Mouse (Mus musculus) monocyte, adult 5-6 weeks (primary cell): ENCODE data around the gene Nptx2. TPM values are rescaled to one million over a fixed set of nuclear protein-coding genes. Genes with fewer than 3 reads are reported as not detected.

Experiments used
- ATAC-seq: fragments of 153-309, 156-312 bp; replicated peaks from 2 replicates; pipeline ENCODE4 v1.8.0; 2017; ENCODE audit warnings: mild to moderate bottlenecking; ENCODE audit not compliant: low TSS enrichment, insufficient number of reproducible peaks, severe bottlenecking, poor library complexity, low FRiP score
- total RNA-seq: library from RNA; stranded (forward); fragments of 200-1000, 200-491, 200-594 nt; gene quantifications from 3 replicates; pipeline ENCODE4 v1.2.3, GENCODE M21; 2017

Gene Nptx2
- not detected in 3 replicates for total RNA-seq

GRCm38 (mm10) chr5:144545653-144546422 lies at the start of gene Nptx2:
Nptx2 (plus strand) TSS chr5:144545902.
- no peak for ATAC-seq

DNA sequence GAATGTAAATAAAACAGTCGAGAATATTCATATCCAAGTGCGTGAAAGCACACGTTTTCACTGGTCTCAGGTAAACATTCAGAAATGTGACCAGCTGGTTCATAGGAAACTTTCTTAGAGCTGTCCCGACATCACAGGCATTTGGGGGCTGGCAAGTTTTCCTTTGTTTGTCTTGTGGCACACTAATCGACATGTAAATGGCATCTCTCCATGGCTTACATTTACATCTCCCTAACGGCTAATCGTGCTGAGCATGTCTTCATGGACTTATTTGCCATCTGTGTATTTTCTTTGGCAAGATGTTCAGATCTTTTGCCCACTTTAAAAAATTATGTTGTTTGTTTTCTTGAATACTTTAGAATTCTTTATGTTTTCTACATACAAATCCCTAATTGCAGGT lies 49.2 kb upstream of the Nptx2 start:
- ATAC-seq, result no peak

GRCm38 (mm10) chr5:144504239-144504638 lies 41.5 kb upstream of the Nptx2 start:
- no peak for ATAC-seq

- ATAC-seq, result no peak
Measured at GRCm38 (mm10) chr5:144505731-144506130, 40.0 kb upstream of the Nptx2 start.

DNA sequence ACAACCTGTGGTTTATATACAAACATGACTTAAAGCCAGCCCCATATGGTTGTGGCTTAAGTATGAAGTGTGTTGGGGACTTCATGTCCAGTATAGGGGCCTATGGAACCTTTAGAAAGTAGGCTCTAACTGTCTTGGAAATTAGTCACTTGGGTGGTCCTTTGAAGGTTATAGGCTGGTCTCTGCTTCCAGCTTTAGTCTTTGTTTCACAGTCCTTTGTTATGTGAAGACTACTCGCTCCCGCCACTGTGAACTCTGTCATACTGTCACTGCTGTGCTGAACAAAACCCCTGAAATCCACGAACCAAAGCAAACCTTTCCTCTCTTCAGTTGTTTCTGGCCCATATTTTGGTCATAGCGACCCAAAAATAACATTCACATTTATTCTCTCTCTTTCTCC lies 39.5 kb upstream of the Nptx2 start:
- no peak for ATAC-seq

DNA sequence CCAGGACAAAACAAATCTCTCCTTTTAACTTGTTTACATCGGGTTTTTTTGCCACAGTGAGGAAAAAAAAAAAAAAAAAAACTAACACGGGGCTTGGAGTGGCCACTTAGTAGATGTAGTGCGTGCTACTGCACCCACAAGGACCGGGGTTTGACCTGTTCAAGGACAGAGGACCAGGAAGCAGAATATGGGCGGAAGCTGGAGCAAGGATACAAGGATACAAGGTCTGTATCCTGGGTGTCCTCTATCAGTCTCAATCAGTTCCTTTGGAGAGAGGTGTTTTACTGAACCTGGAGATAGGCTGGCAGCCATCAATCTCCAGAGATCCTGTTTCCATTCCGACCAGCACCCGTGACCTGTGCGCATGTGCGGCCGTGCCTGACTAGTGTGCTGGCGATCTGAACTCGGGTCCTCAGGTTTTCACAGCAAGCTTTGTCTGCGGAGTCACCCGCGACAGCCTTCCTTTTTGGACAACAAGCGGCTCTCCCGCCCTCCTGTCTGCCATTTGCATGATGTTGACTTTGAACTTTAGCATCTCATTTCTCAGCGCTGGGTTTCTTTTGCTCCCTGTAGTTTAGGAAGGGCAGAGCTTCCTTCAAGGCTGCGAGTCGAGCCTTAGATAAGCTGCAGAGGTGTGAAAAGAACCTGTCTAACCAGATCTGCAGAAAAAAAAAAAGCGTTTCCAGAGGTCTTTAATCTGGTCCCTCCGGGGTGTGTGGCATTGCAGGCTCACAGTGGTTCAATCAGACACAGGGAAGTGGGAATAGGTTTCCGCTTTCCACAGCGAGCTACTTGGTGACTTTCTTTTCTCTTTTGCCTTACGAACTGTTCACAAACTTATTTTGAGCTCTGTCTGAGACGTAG lies 38.8 kb upstream of the Nptx2 start:
- ATAC-seq, result no peak

GRCm38 (mm10) chr5:144509431-144509830 lies 36.3 kb upstream of the Nptx2 start:
- no peak for ATAC-seq

GRCm38 (mm10) chr5:144514738-144515137 lies 31.0 kb upstream of the Nptx2 start:
- no peak for ATAC-seq

GRCm38 (mm10) chr5:144515241-144515640 lies 30.5 kb upstream of the Nptx2 start:
- no peak for ATAC-seq

GRCm38 (mm10) chr5:144520096-144520495 lies 25.6 kb upstream of the Nptx2 start:
- ATAC-seq, result no peak

DNA sequence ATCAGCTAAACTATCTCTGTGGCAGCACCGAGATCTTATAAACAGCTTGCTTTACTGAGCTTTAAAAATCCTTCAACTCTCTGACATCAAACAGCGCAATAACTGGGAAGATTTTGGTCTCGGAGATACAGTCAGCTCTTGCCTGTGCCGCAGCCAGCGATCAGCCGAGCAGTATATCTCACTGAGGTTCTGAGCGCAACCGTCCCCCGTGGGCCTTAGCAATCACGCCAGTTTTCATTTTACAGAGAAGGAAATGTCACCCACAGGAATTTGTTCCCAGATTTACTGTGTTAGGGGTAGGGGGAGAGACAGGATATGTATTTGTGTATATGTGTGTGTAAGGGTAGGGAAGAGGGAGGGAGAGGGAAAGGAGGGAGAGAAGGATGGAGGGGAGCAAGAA lies 20.9 kb upstream of the Nptx2 start:
- no peak for ATAC-seq

DNA sequence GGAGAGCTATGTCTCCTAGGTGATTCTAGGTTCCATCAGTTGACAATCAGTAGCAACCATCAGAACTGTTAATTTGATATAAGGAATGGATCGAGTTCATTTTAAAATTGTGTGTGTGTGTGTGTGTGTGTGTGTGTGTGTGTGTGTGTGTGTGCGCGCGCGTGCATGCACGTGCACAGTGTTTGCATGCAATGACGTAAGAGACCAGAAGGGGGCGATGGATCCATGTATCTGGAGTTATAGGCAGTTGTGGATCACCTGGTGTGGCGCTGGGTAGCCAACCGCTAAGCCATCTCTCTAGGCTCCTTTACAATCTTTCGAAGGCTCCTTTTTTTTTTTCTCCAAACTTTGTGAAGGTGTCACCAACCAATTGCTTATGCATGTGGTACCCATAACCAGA lies 16.6 kb upstream of the Nptx2 start:
- no peak for ATAC-seq

DNA sequence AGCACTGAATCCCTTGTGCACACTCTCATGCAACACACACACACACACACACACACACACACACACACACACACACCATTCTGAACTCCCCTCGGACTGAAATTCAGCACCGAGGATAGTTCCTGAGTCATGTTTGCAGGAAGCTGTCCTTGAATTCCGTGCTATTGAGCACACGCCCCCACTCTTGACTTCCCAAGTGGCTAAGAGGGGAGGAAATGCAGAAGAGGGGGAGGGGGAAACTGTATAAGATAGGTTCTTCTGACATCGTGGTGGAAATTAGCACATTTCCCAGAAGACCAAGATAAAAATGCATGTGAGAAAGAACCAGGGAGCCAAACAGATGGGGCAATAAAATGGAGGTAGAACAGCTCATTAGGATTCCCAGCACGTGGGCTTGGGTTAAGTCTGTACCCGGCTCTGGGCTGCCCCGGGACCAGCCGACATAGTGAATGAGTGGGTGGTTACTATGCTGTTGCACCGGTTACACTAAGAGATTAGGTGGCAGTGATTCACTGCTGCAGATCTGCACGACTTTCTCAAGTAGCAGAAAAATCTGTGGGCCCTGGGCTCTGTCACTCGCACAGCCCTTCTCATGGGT lies 2.9 kb upstream of the Nptx2 start:
- no peak for ATAC-seq

- ATAC-seq, result no peak
Measured at GRCm38 (mm10) chr5:144546423-144546995, 807 bp downstream of the Nptx2 start.

DNA sequence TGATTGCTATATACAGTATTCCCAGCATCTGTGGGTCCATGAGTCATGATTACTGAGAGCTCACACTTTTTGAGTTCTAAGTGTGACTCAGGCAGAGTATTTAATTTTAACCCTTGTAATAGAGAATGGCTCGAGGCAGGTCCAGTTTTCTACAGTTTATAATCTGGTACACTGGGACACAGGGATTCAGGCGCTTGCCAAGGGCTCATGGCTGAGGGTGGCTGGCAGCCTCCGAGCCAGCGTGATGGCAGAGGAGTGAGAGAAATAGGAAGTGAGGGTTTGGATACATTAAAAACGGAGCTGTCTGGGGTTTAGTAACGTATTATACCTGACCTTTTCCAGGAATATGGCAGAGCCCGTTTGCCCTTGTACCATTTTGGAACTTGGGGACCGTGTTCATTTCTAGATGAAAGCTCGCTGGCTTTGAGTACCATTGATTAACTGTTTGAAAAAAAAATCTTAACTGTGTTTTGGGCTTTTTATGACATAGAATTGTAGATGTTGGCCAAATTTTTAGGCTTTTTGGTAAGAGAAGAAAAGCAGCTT lies 1.7 kb downstream of the Nptx2 start:
- ATAC-seq, result no peak

DNA sequence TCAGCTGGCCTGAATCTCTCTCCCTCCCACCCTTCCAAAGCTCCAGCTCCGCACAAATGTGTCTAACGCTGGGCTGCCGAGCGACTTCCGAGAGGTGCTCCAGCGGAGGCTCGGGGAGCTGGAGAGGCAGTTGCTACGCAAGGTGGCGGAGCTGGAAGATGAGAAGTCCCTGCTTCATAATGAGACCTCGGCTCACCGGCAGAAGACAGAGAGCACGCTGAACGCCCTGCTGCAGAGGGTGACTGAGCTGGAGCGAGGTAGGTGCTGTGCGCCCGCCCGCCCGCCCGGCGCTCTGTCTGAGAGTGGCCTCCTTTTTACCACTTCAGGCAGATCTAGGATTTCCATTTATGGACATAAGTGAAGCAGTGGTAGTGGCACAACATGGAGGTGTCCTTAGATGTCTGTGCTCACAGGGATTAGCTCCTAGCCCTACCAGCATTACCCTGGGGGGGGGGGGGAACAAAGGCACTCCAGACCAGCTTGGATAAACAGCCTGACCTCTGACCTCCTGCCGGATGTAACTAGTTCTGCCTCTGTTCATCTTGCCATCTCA lies 2.5 kb downstream of the Nptx2 start:
- ATAC-seq, result no peak

GRCm38 (mm10) chr5:144550003-144550402 lies 4.3 kb downstream of the Nptx2 start:
- no peak for ATAC-seq

DNA sequence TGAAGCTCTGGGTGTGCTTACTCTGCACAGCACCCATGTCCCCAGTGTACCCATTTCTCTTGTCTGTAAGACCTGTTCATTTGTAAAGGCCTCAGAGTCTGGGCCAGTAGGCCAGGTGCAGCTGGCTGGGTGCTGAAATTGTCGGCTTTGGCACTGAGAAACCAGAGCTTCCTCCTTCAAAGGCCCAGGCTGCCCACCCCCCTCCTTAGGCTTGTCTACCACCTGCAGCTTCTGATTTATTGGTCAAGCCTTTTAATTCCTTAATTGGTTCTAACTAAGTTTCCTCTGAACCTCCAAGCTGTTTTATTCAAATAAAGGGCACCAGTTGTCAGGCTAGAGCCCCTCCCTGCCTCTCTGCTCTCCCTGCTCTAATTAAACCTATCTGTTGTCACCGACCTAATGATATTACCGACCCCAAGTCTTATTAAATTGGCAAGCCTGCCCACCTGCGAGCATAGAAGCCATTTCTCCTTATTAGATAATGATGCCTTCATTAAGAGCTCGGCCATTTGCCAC lies 5.0 kb downstream of the Nptx2 start:
- no peak for ATAC-seq

DNA sequence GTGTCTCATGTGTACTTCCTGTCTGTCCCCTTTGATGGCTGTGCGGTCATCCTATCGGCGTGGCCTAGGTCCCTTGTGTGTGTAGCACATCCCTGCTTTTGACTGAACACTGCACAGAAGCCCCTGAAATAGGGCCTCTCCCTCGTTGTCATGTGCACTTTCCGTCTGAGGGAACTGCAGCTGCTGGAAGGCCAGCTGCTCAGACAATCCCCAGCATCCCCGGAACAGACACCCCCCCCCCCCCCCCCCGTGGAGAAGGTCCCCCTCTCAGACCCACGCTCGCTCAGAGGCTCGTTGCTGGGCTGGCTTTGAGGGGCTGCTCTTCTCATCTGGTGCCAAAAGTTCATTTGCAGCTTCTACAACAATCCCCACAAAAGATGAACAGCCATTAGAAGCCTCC lies 11.0 kb downstream of the Nptx2 start:
- no peak for ATAC-seq
